Mouse (Mus musculus) neural tube, embryonic 14.5 days (tissue): Measurements from ENCODE around the gene Stmn1. TPM values are rescaled to one million over a fixed set of nuclear protein-coding genes. Genes with fewer than 3 reads are reported as not detected.

ENCODE experiments used
- ATAC-seq: fragments of 200-750 bp; cut with Nextera tagmentation; 2 replicates; pipeline ENCODE4 v1.8.0; 2017; ENCODE audit warnings: low read depth, mild to moderate bottlenecking, moderate TSS enrichment, moderate library complexity
- H3K27ac ChIP-seq: fragments of 300-500 bp; sonication (generic); 2 replicates; pipeline ENCODE4 v1.5.1; 2014; ENCODE audit warnings: low read depth, mild to moderate bottlenecking, control low read depth, low read length, moderate library complexity, mixed read lengths
- H3K27me3 ChIP-seq: fragments of 300-500 bp; sonication (generic); 2 replicates; pipeline ENCODE4 v1.6.1; 2014; ENCODE audit warnings: low read length; ENCODE audit not compliant: control insufficient read depth, insufficient read depth
- H3K36me3 ChIP-seq: fragments of 300-500 bp; sonication (generic); 2 replicates; pipeline ENCODE4 v1.6.1; 2014; ENCODE audit warnings: low read length, mixed read lengths; ENCODE audit not compliant: control insufficient read depth, insufficient read depth
- H3K4me1 ChIP-seq: fragments of 300-500 bp; sonication (generic); 2 replicates; pipeline ENCODE4 v1.6.1; 2014; ENCODE audit warnings: low read length; ENCODE audit not compliant: control insufficient read depth, insufficient read depth
- H3K4me2 ChIP-seq: fragments of 300-500 bp; sonication (generic); 2 replicates; pipeline ENCODE4 v1.6.1; 2014; ENCODE audit warnings: mild to moderate bottlenecking, low read depth, low read length, control low read depth
- H3K4me3 ChIP-seq: fragments of 300-500 bp; sonication (generic); 2 replicates; pipeline ENCODE4 v1.5.1; 2014; ENCODE audit warnings: low read depth, low read length, control low read depth, mixed read lengths
- H3K9ac ChIP-seq: fragments of 300-500 bp; sonication (generic); replicated peaks from 2 replicates; pipeline ENCODE4 v1.6.1; 2014; ENCODE audit warnings: low read depth, mild to moderate bottlenecking, control low read depth, low read length, mixed read lengths
- H3K9me3 ChIP-seq: fragments of 300-500 bp; sonication (generic); 2 replicates; pipeline ENCODE4 v1.6.1; 2016; ENCODE audit warnings: low read length; ENCODE audit not compliant: control insufficient read depth
- WGBS: fragments of 180-500 bp; shearing (Covaris S2); extraction: QIAGEN DNeasy Blood & Tissue Kit; methylation state at CpG from one replicate; pipeline ENCODE4 v1.1.7; 2014; 5-methylcytosine and 5-hydroxymethylcytosine counted together
- polyA plus RNA-seq: library from polyadenylated mRNA; unstranded; fragments of >200 nt; fragmentation: Nextera tagmentation; extraction: Ambion mirVana; gene quantifications from 2 replicates; pipeline ENCODE4 v1.2.1, GENCODE M21; 2014

Stmn1 gene
- polyA plus RNA-seq, 1 experiment from 2014 or later = 5,364 TPM

- Histone ChIP-seq H3K27ac (no peak overlapping the region), H3K27me3 (no peaks in the 10 kb centered on the region), H3K4me2 (no peak overlapping the region), H3K4me3 (no peak overlapping the region), H3K36me3 (no peaks in the 10 kb centered on the region), H3K4me1 (no peaks in the 10 kb centered on the region), H3K9me3 (no peaks in the 10 kb centered on the region), H3K9ac (no peak overlapping the region)
- 89% methylated on average over 4 of the region's 4 CpGs for WGBS
- ATAC-seq = no peak
Observed at GRCm38 (mm10) chr4:134439919-134440318, 28.2 kb upstream of the Stmn1 start.

GRCm38 (mm10) chr4:134442216-134442615, 25.9 kb upstream of the Stmn1 start:
- Histone ChIP-seq H3K9me3 (no peaks in the 10 kb centered on the region), H3K4me1 (no peaks in the 10 kb centered on the region), H3K4me2 (no peak overlapping the region), H3K9ac (no peak overlapping the region), H3K36me3 (no peaks in the 10 kb centered on the region), H3K4me3 (no peak overlapping the region), H3K27ac (no peak overlapping the region), H3K27me3 (no peaks in the 10 kb centered on the region)
- no peak for ATAC-seq
- 84% methylated on average over 4 of the region's 4 CpGs for WGBS

GRCm38 (mm10) chr4:134443589-134443988, 24.5 kb upstream of the Stmn1 start:
- Histone ChIP-seq H3K4me3 (no peak overlapping the region), H3K4me2 (no peak overlapping the region), H3K27me3 (no peaks in the 10 kb centered on the region), H3K4me1 (no peaks in the 10 kb centered on the region), H3K9ac (no peak overlapping the region), H3K36me3 (no peaks in the 10 kb centered on the region), H3K9me3 (no peaks in the 10 kb centered on the region), H3K27ac (no peak overlapping the region)
- WGBS = 57% methylated on average over 7 of the region's 7 CpGs
- ATAC-seq = no peak

- no peaks in the 10 kb centered on the region for H3K9me3 ChIP-seq
- WGBS = 54% methylated on average over 7 of the region's 7 CpGs
- no peak overlapping the region for H3K27ac ChIP-seq
- H3K4me1 ChIP-seq = peaks cover 5% of the 10 kb centered on the region
- H3K4me3 ChIP-seq = no peak overlapping the region
- no peak overlapping the region for H3K4me2 ChIP-seq
- ATAC-seq = no peak
- no peak overlapping the region for H3K9ac ChIP-seq
- no peaks in the 10 kb centered on the region for H3K27me3 ChIP-seq
- no peaks in the 10 kb centered on the region for H3K36me3 ChIP-seq
Observed at GRCm38 (mm10) chr4:134444949-134445348, 23.2 kb upstream of the Stmn1 start.

- no peak for ATAC-seq
- no peaks in the 10 kb centered on the region for H3K9me3 ChIP-seq
- H3K36me3 ChIP-seq = no peaks in the 10 kb centered on the region
- H3K4me2 ChIP-seq = no peak overlapping the region
- H3K4me1 ChIP-seq = peaks cover 10% of the 10 kb centered on the region
- no peaks in the 10 kb centered on the region for H3K27me3 ChIP-seq
- no peak overlapping the region for H3K9ac ChIP-seq
- 50% methylated on average over 1 of the region's 1 CpGs for WGBS
- no peak overlapping the region for H3K27ac ChIP-seq
- no peak overlapping the region for H3K4me3 ChIP-seq
Observed at GRCm38 (mm10) chr4:134445489-134445888, 22.6 kb upstream of the Stmn1 start.

- no peak overlapping the region for H3K4me3 ChIP-seq
- no peaks in the 10 kb centered on the region for H3K9me3 ChIP-seq
- H3K27me3 ChIP-seq = no peaks in the 10 kb centered on the region
- no peak overlapping the region for H3K9ac ChIP-seq
- H3K4me2 ChIP-seq = no peak overlapping the region
- no peak overlapping the region for H3K27ac ChIP-seq
- H3K4me1 ChIP-seq = peaks cover 21% of the 10 kb centered on the region
- ATAC-seq = no peak
- H3K36me3 ChIP-seq = no peaks in the 10 kb centered on the region
- whole genome bisulfite sequencing = 47% methylated on average over 23 of the region's 23 CpGs
Observed at GRCm38 (mm10) chr4:134447966-134448365, 20.2 kb upstream of the Stmn1 start.

DNA sequence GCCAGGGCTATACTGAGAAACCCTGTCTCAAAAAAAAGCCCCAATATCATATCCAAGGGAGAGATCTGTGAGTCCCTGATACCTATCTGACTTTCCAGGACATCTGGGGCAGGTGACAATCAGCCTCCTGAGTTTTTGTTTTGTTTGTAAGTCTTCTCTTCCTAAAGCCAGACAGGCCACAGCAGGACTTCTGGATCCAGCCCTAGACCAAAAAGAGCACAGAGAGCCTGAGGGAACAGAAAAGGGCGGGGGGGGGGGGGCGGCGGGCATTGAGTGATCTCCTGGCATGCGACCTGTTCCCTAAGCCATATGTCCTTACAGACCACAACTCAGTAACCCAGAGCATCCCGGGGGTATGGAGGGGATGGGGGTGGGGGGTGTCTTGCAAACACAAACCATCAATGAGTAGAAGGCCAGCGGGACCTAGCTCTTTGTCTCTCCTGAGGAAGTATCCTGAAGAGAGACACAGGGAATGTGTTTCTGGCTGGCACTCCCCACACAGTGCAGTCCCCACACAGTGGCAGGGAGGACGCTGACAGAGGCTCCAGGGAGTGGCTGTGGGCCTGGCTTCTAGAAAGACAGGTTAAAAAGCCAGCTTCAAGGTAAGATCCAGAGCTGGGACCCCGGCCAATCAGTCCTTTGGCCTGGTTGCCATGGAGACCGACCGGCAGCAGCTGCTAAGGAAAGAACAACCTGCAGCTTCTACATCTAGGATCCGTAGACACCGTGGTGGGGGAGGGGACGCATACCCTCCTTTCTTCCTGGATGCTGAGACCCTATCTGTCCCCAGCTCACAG, 18.3 kb upstream of the Stmn1 start:
- H3K4me1 ChIP-seq = peaks cover 24% of the 10 kb centered on the region

DNA sequence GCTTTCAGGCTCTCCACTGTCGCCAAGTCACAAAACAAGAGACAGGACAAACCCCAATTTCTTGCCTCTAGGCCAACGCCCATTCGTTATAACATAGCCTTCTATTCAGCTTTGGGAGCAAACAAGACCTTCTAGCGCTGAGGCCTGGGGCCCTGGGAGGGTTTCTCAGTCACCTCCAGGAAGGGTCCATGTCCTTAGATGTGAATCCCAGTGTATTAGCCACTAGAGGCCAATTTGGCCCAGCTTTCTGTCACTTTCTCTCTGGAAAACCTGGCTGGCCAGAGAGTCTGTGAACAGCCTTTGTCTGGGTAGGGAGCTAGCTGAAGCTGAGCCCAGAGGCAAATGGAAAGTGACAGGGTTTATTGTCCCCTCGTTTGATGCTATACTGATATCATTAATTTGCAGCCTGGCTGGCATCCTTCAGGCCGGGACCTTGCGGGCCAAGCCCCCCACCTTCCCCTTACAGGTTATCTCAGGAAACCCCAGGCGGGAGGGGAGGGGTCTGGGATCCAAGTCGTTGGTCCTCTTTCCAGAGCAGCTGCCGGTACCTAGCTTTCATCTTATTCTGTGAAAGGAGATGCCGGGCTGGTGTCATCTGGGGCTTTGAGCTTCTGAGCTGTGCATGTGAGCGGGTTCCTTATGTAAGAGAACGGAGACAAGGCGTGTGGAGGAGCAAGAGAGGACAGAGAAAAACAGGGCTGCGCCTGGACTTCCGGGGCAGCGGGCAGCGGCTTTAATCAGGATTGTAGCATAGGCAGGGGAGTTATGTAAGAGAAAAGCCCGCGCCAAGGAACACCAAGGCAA, 17.5 kb upstream of the Stmn1 start:
- peak; percentile 32 for ATAC-seq
- Histone ChIP-seq H3K9ac (peak overlapping the region; percentile 37), H3K27me3 (no peaks in the 10 kb centered on the region; the same call in 1 of the 2 replicates), H3K36me3 (no peaks in the 10 kb centered on the region), H3K4me1 (peaks cover 24% of the 10 kb centered on the region), H3K4me3 (no peak overlapping the region), H3K9me3 (no peaks in the 10 kb centered on the region), H3K4me2 (peak overlapping the region; percentile 7; the same call in 1 of the 2 replicates), H3K27ac (peak overlapping the region; percentile 93)
- 14% methylated on average over 20 of the region's 20 CpGs for WGBS

More for the DNA sequence above, 18.3 kb upstream of the Stmn1 start:
- H3K27ac ChIP-seq = peak overlapping the region; percentile 93
- H3K27me3 ChIP-seq = no peaks in the 10 kb centered on the region; the same call in 1 of the 2 replicates
- peak; percentile 56 for ATAC-seq
- peak overlapping the region; percentile 7; the same call in 1 of the 2 replicates for H3K4me2 ChIP-seq
- no peak overlapping the region for H3K4me3 ChIP-seq
- H3K36me3 ChIP-seq = no peaks in the 10 kb centered on the region
- no peaks in the 10 kb centered on the region for H3K9me3 ChIP-seq
- WGBS = 16% methylated on average over 13 of the region's 13 CpGs
- H3K9ac ChIP-seq = peak overlapping the region; percentile 37

- H3K27me3 ChIP-seq = no peaks in the 10 kb centered on the region; the same call in 1 of the 2 replicates
- WGBS = 53% methylated on average over 9 of the region's 9 CpGs
- H3K9ac ChIP-seq = no peak overlapping the region
- no peak overlapping the region for H3K4me3 ChIP-seq
- peak overlapping the region; percentile 93 for H3K27ac ChIP-seq
- no peaks in the 10 kb centered on the region for H3K36me3 ChIP-seq
- no peak for ATAC-seq
- peaks cover 24% of the 10 kb centered on the region for H3K4me1 ChIP-seq
- no peaks in the 10 kb centered on the region for H3K9me3 ChIP-seq
- no peak overlapping the region for H3K4me2 ChIP-seq
Observed at GRCm38 (mm10) chr4:134451484-134451883, 16.6 kb upstream of the Stmn1 start.
